Mouse (Mus musculus) heart, embryonic 12.5 days (tissue): Measurements from ENCODE around the gene Ric8b. TPM values are rescaled to one million over a fixed set of nuclear protein-coding genes. Genes with fewer than 3 reads are reported as not detected.

ENCODE experiments used
- ATAC-seq: fragments of 200-750 bp; cut with Nextera tagmentation; 2 replicates; pipeline ENCODE4 v1.8.0; 2017; ENCODE audit warnings: moderate TSS enrichment, moderate library complexity; ENCODE audit not compliant: insufficient number of reproducible peaks, low FRiP score
- H3K27ac ChIP-seq: fragments of 300-500 bp; sonication (generic); 2 replicates; pipeline ENCODE4 v1.5.1; 2016; ENCODE audit warnings: mild to moderate bottlenecking, moderate library complexity; ENCODE audit not compliant: poor library complexity, severe bottlenecking
- H3K27me3 ChIP-seq: fragments of 300-500 bp; sonication (generic); replicated peaks from 2 replicates; pipeline ENCODE4 v1.6.1; 2016; ENCODE audit warnings: mild to moderate bottlenecking, moderate library complexity
- H3K36me3 ChIP-seq: fragments of 300-500 bp; sonication (generic); 2 replicates; pipeline ENCODE4 v1.6.1; 2016; ENCODE audit warnings: mild to moderate bottlenecking, moderate library complexity
- H3K4me1 ChIP-seq: fragments of 300-500 bp; sonication (generic); replicated peaks from 2 replicates; pipeline ENCODE4 v1.6.1; 2016; ENCODE audit warnings: mild to moderate bottlenecking
- H3K4me2 ChIP-seq: fragments of 300-500 bp; sonication (generic); 2 replicates; pipeline ENCODE4 v1.6.1; 2016; ENCODE audit warnings: mild to moderate bottlenecking, moderate library complexity
- H3K4me3 ChIP-seq: fragments of 300-500 bp; sonication (generic); 2 replicates; pipeline ENCODE4 v1.5.1; 2016; ENCODE audit warnings: mild to moderate bottlenecking
- H3K9ac ChIP-seq: fragments of 300-500 bp; sonication (generic); 2 replicates; pipeline ENCODE4 v1.6.1; 2016; ENCODE audit warnings: mild to moderate bottlenecking, moderate library complexity
- H3K9me3 ChIP-seq: fragments of 300-500 bp; sonication (generic); replicated peaks from 2 replicates; pipeline ENCODE4 v1.6.1; 2016; ENCODE audit warnings: mild to moderate bottlenecking, moderate library complexity
- WGBS: fragments of 180-500 bp; shearing (Covaris S2); methylation state at CpG from one replicate; pipeline ENCODE4 v1.1.7; 2016; 5-methylcytosine and 5-hydroxymethylcytosine counted together
- polyA plus RNA-seq: library from polyadenylated mRNA; unstranded; fragments of >200 nt; fragmentation: Nextera tagmentation; extraction: Ambion mirVana; gene quantifications from 2 replicates; pipeline ENCODE4 v1.2.1, GENCODE M21; 2016

Gene Ric8b
- 20.7 and 20.8 TPM in 2 replicates for polyA plus RNA-seq

DNA sequence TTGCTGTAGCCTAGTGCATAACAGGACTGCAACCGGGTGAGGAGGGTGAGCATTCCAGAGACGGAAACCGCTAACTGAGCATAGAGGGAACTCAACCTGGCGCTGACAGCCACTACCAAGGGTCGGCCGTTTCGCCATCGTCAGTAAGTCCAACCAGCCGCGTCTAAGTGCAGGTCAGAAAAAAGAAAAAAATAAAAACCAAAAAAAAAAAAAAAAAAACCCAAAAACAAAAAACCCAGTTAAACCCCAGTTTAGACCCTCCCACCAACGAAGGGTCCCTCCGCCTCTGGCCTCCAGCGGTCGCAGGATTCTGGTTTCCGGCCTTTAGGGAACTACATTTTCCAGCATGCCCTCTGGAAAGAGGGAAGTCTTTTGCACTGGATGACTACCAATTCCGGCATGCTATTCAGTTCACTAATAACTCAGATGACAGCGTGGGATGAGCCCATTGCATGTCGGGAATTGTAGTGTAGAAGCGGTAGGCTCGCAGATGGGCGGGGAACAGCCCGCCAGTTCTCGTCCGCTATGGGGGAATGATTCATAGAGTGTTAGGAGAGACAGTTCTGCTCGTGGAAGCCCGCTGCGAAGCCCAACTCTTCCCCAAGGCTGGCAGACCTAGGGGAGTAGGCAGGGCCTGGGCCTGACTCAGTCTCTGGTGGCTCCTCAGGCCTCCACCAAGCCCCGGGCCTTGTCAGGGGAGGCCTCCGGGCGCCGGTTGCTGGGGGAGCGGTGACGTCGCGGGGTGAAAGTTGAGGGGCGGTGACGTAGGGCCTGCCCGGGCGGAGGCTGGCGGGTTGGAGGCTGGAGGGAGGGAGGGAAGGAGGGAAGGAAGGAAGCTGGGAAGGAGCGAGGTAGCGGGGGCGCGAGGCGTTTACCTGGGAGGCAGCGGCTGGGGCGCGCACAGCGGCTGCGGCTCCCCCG, at the start of gene Ric8b:
Ric8b (plus strand) TSS at position 807 of the 921 bp plus-strand sequence.
- Histone ChIP-seq H3K27ac (peak within 1 kb of the TSS; percentile 96), H3K9me3 (no peaks in the 10 kb centered on the region), H3K9ac (peak within 1 kb of the TSS; percentile 94), H3K4me2 (peak within 1 kb of the TSS; percentile 79), H3K4me1 (peaks cover 10% of the 10 kb centered on the region), H3K36me3 (no peaks in the 10 kb centered on the region), H3K4me3 (peak within 1 kb of the TSS; percentile 91), H3K27me3 (no peaks in the 10 kb centered on the region)
- under 1% methylated on average over 48 of the region's 51 CpGs for WGBS
- ATAC-seq, result peak; percentile 97

DNA sequence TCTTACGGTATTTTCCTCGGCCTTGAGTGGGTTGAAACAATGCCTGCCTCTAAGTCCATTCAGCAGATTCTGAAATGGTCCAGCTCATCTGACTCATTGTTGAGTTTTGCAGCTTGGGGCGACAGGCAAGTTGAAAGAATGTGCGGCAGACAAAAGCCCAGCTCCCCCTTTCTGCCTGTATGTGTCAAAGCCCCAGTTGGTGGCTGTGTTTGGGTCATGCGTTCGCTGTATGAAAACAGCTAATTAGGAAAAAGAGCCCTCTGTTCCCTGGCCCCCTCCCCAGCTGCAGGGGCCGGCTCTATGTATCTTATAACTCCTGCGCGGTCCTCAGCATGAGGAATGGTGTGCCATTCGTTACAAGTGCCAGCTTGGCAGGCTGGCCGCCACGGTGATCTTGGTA, 46.1 kb upstream of the Ric8b start:
- no peak overlapping the region for H3K9ac ChIP-seq
- H3K27ac ChIP-seq, result no peak overlapping the region
- H3K4me1 ChIP-seq, result no peaks in the 10 kb centered on the region
- WGBS, result 71% methylated on average over 12 of the region's 12 CpGs
- no peaks in the 10 kb centered on the region for H3K36me3 ChIP-seq
- no peak overlapping the region for H3K4me3 ChIP-seq
- no peak overlapping the region for H3K4me2 ChIP-seq
- no peaks in the 10 kb centered on the region for H3K9me3 ChIP-seq
- H3K27me3 ChIP-seq, result peaks cover 33% of the 10 kb centered on the region
- no peak for ATAC-seq

DNA sequence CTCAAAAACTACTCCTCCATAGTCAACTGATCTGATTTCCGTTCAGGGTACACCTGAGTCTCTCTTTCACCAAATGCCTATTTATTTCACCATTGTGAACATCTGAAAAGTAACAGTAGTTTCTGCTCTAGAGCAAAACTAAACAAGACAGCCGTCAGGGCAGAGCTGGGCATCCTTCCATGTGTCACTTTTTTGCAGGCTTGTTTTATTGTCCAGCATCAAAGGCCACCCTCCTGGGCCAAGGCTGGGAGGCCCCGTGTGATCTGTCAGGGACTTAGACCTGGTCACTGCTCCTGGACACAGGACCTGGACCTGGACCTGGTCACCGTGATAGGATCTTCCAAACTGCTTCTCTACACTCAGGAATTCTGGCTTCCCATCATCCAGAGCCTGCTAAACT, 45.5 kb upstream of the Ric8b start:
- no peaks in the 10 kb centered on the region for H3K9me3 ChIP-seq
- 79% methylated on average over 4 of the region's 4 CpGs for WGBS
- peaks cover 29% of the 10 kb centered on the region for H3K27me3 ChIP-seq
- H3K4me3 ChIP-seq, result no peak overlapping the region
- H3K36me3 ChIP-seq, result no peaks in the 10 kb centered on the region
- H3K4me1 ChIP-seq, result no peaks in the 10 kb centered on the region
- H3K9ac ChIP-seq, result no peak overlapping the region
- H3K4me2 ChIP-seq, result no peak overlapping the region
- ATAC-seq, result no peak
- H3K27ac ChIP-seq, result no peak overlapping the region

DNA sequence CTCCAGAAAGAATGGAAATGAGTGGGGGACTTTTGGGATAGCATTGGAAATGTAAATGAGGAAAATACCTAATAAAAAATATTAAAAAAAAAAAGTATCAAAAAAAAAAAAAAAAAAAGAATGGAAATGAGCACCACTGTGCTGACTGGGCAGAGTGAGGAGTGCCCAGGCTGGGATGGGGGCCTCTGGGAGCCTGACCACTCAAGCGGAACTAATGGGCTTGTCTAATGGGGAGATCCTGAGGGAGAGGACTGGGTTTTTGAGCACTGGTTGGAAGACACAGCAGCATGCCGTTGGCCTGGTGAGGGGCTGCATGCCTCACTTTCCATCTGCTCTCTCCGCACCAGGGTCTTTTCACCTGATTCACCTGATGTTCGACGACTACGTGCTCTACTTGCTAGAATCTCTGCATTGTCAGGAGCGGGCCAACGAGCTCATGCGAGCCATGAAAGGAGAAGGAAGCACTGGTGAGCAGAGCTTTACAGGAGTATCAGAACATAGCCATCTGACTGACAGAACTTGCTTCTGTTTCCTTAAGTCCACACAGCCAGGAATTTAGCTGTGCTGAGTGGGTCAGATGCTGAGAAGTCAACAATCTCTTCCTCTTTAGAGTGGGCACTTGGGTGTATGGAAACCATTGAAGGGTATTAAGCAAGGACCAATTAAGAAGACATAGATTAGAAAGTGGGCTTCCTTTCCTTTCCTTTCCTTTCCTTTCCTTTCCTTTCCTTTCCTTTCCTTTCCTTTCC, 37.4 kb upstream of the Ric8b start:
- Histone ChIP-seq H3K27me3 (0 out of 2 replicates have a peak, but pooled peaks cover 9% of the 10 kb centered on the region), H3K27ac (no peak overlapping the region), H3K36me3 (no peaks in the 10 kb centered on the region), H3K4me1 (no peaks in the 10 kb centered on the region), H3K9ac (no peak overlapping the region), H3K4me2 (no peak overlapping the region), H3K9me3 (no peaks in the 10 kb centered on the region), H3K4me3 (no peak overlapping the region)
- ATAC-seq, result no peak
- WGBS, result 77% methylated on average over 9 of the region's 9 CpGs

DNA sequence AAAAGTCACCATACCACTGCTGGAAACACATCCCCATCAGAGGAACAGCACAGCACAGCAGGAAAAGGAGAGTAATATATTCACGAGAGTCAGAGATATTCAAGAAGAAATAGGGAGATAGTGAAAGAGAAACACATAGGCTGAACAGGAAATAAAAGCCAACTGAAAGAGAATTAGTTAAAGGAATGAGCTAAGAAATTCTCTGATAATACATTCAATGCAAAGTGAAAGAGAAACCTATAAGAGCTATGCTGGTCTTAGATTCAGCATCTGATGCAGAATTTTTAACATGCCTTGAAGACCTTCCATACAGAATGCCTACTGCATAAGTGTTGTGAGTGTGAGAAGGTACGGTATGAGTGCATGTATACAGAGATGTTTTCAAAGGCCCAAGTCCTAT, 34.9 kb upstream of the Ric8b start:
- no peak overlapping the region for H3K4me2 ChIP-seq
- no peak for ATAC-seq
- H3K4me1 ChIP-seq, result 0 out of 2 replicates have a peak, but pooled peaks cover 6% of the 10 kb centered on the region
- no peak overlapping the region for H3K9ac ChIP-seq
- WGBS, result 68% methylated on average over 2 of the region's 2 CpGs
- H3K9me3 ChIP-seq, result no peaks in the 10 kb centered on the region
- H3K27me3 ChIP-seq, result 0 out of 2 replicates have a peak, but pooled peaks cover 12% of the 10 kb centered on the region
- H3K27ac ChIP-seq, result no peak overlapping the region
- no peak overlapping the region for H3K4me3 ChIP-seq
- H3K36me3 ChIP-seq, result no peaks in the 10 kb centered on the region

DNA sequence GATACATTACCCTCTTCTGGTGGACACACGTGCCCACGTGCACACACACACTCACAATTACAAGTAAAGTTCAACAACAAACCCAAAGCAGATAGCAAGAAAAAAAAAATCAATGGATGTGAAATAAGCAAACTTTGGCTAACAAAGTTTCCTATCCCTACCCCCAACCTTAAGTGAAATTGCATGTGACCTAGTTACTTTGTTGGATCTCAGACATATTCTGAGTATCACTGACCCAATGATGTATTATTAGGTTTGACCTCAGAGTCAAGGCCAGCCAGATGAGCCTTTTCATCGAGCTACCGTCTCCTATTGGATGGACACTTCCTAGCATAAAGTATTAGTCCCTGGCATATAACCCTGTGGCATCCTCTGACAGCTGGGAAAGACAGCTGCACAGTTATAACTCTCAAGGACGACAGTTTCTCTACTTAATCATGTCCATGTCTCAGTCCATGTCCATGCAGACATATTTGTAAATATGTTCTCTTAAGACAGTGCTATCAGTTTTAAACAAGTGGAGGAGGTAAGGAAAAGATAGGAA, 32.0 kb upstream of the Ric8b start:
- H3K27me3 ChIP-seq, result peaks cover 8% of the 10 kb centered on the region
- no peak overlapping the region for H3K9ac ChIP-seq
- no peak overlapping the region for H3K4me2 ChIP-seq
- WGBS, result 66% methylated on average over 5 of the region's 5 CpGs
- 0 out of 2 replicates have a peak, but pooled peaks cover 6% of the 10 kb centered on the region for H3K4me1 ChIP-seq
- H3K4me3 ChIP-seq, result no peak overlapping the region
- H3K27ac ChIP-seq, result no peak overlapping the region
- no peak for ATAC-seq
- H3K36me3 ChIP-seq, result no peaks in the 10 kb centered on the region
- H3K9me3 ChIP-seq, result no peaks in the 10 kb centered on the region

DNA sequence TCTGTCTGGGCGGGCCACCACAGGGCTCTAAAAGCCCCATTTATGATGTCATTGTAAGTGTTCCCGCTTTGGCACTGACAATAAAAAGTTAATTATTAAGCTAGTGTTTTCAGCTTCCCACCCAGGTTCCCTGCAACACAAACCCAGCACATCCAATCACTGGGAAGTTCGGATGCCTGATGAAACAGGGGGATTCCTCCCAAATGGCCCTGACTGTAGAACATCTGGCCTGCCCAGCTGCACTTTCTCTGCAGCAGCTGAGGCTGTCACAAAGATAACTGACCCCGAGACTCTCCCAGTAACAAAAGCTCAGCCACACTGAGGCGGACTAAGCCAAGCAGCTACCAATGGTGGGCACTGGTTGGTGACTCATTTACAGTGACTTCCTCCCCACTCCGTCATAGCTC, 31.2 kb upstream of the Ric8b start:
- H3K4me2 ChIP-seq, result no peak overlapping the region
- no peaks in the 10 kb centered on the region for H3K9me3 ChIP-seq
- H3K4me1 ChIP-seq, result 0 out of 2 replicates have a peak, but pooled peaks cover 6% of the 10 kb centered on the region
- no peaks in the 10 kb centered on the region for H3K36me3 ChIP-seq
- peaks cover 8% of the 10 kb centered on the region for H3K27me3 ChIP-seq
- H3K9ac ChIP-seq, result no peak overlapping the region
- peak overlapping the region; percentile 24; the same call in 1 of the 2 replicates for H3K27ac ChIP-seq
- WGBS, result 28% methylated on average over 6 of the region's 6 CpGs
- 0 out of 2 replicates have a peak, but pooled peaks have one; percentile 18 for ATAC-seq
- H3K4me3 ChIP-seq, result no peak overlapping the region

DNA sequence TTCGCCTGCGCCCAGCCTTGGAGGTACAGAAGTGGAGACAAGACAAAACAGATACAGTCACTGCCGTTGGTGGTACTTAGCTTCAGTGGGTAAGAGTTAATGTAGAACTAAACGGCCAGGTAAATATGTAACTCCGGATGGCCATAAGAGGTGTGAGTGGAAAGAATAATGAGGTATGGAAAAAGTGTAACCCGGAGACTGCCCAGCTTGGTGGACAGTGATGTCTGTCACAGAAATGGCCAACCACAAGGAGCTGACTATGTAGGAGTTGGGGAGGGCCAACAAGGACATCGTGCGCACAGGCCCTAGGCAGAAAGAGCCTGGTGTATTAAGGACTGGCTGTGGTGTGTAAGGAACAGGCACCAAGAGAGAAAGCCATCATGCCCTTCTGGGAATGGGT, 30.6 kb upstream of the Ric8b start:
- Histone ChIP-seq H3K4me1 (0 out of 2 replicates have a peak, but pooled peaks cover 6% of the 10 kb centered on the region), H3K9ac (no peak overlapping the region), H3K4me2 (no peak overlapping the region), H3K36me3 (no peaks in the 10 kb centered on the region), H3K27ac (no peak overlapping the region), H3K27me3 (peaks cover 8% of the 10 kb centered on the region), H3K9me3 (no peaks in the 10 kb centered on the region), H3K4me3 (no peak overlapping the region)
- no peak for ATAC-seq
- 75% methylated on average over 8 of the region's 8 CpGs for WGBS

DNA sequence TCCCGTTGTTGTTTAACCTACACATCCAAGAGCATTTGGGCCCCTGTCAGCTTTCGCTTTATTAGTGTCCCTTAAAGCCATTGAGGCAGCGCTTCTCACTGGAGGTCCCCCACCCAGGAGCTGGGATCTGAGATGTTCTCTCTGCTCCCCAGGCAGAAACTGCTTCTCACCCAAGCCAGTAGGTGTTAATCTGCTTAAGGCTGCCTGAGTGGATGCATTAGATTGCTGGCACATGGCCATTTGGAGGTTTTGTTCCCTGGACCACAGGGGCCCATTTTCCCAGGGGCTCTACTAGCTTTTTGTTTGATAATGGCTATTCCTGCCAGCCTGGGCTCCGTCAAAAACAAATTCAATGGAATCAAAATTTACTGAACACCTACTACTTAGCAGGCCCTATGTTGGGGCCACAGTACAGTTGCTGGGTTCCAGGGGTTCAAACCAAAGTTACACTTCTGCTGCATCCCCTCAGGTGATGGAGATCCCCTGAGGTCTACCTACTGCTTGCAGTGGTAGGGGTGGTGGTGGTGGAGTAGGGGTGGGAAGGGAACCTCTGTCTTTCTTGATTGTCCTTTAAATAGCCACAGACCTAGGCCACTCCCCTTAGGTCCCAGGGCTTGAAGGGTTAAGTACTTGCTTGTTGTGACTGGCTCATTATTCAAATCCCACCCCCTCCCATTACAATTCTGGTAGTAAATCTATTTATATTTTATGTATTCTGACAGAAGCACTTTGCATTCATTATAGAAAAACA, 28.1 kb upstream of the Ric8b start:
- H3K9me3 ChIP-seq, result no peaks in the 10 kb centered on the region
- WGBS, result 51% methylated on average over 4 of the region's 4 CpGs
- H3K4me2 ChIP-seq, result no peak overlapping the region

DNA sequence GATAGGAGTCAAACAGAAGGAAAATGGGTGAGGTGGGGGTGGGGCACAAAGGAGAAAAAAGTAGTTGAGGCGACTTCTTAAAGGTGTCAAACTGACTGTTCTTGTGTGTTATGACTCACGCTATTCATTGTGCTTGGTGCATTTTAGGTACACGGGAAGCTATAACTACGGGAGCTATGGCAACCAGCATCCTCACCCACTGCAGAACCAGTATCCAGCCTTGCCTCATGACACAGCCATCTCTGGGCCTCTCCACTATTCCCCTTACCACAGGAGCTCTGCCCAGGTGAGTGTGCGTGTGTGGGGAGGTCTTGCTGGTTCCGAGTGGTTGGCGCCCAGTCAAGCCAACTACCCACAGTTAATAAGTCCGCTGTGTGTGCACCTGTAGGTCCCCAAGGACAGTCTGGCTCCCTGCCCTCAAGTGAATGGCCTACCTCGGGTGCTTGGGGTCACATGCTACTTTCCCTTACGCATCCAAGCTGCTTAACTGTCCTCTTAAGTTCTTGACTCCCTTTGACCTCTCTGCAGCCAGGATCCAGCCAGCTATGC, 21.5 kb upstream of the Ric8b start:
- Histone ChIP-seq H3K27ac (no peak overlapping the region), H3K4me1 (peaks cover 25% of the 10 kb centered on the region), H3K4me2 (no peak overlapping the region), H3K27me3 (no peaks in the 10 kb centered on the region; the same call in 1 of the 2 replicates), H3K9me3 (no peaks in the 10 kb centered on the region), H3K9ac (no peak overlapping the region), H3K36me3 (no peaks in the 10 kb centered on the region), H3K4me3 (no peak overlapping the region)
- ATAC-seq, result no peak
- 85% methylated on average over 10 of the region's 10 CpGs for WGBS

More for the DNA sequence above, 28.1 kb upstream of the Ric8b start:
- Histone ChIP-seq H3K27ac (no peak overlapping the region), H3K4me3 (no peak overlapping the region), H3K36me3 (no peaks in the 10 kb centered on the region), H3K4me1 (0 out of 2 replicates have a peak, but pooled peaks cover 6% of the 10 kb centered on the region), H3K9ac (no peak overlapping the region), H3K27me3 (peaks cover 8% of the 10 kb centered on the region)
- ATAC-seq, result no peak
